Mouse (Mus musculus) MEL (cell line): Measurements from ENCODE around the gene Ntrk3.

Experiments
- BHLHE40 ChIP-seq: IDR thresholded peaks from 2 replicates; pipeline ENCODE4 v1.6.1; 2012; ENCODE audit warnings: low read depth, mild to moderate bottlenecking, inconsistent platforms, low read length, improper control_type of control experiment, borderline replicate concordance
- CHD2 ChIP-seq: IDR thresholded peaks from 2 replicates; pipeline ENCODE4 v1.6.1; 2011; ENCODE audit warnings: low read length, improper control_type of control experiment
- CTCF ChIP-seq, 3 experiments: IDR thresholded peaks in 2 of 3; conservative IDR thresholded peaks in 1 of 3; 2 replicates each; pipeline ENCODE4 v1.5.1; 2011 to 2012; ENCODE audit warnings: low read length in 3 of 3, low read depth in 2 of 3, mild to moderate bottlenecking in 2 of 3, improper control_type of control experiment in 1 of 3, inconsistent platforms in 1 of 3, mixed read lengths in 1 of 3, moderate library complexity in 1 of 3; ENCODE audit not compliant: control insufficient read depth in 1 of 3, insufficient read depth in 1 of 3, poor library complexity in 1 of 3, severe bottlenecking in 1 of 3
- E2F4 ChIP-seq: IDR thresholded peaks from 2 replicates; pipeline ENCODE4 v1.6.1; 2011; ENCODE audit warnings: low read depth, low read length, improper control_type of control experiment, borderline replicate concordance
- ETS1 ChIP-seq: IDR thresholded peaks from 2 replicates; pipeline ENCODE4 v1.6.1; 2012; ENCODE audit warnings: low read depth, mild to moderate bottlenecking, inconsistent platforms, low read length, improper control_type of control experiment, moderate library complexity
- GABPA ChIP-seq: IDR thresholded peaks from 2 replicates; pipeline ENCODE4 v1.6.1; 2012; ENCODE audit warnings: low read depth, mild to moderate bottlenecking, inconsistent platforms, low read length, improper control_type of control experiment, moderate library complexity
- GATA1 ChIP-seq: IDR thresholded peaks from 2 replicates; pipeline ENCODE4 v1.6.1; 2011; ENCODE audit warnings: low read depth, low read length, improper control_type of control experiment
- MYB ChIP-seq: IDR thresholded peaks from 2 replicates; pipeline ENCODE4 v1.6.1; 2011; ENCODE audit warnings: mild to moderate bottlenecking, low read depth, low read length, improper control_type of control experiment
- POLR2A ChIP-seq, 2 experiments: IDR thresholded peaks; 2 replicates each; pipeline ENCODE4 v1.6.1; 2011 to 2012; ENCODE audit warnings: low read length in 2 of 2, mild to moderate bottlenecking in 2 of 2, control low read depth in 1 of 2, improper control_type of control experiment in 1 of 2, low read depth in 1 of 2, moderate library complexity in 1 of 2; ENCODE audit not compliant: control insufficient read depth in 1 of 2, insufficient read depth in 1 of 2, poor library complexity in 1 of 2
- TAL1 ChIP-seq: IDR thresholded peaks from 2 replicates; pipeline ENCODE4 v1.6.1; 2012; ENCODE audit warnings: mild to moderate bottlenecking, inconsistent platforms, low read length, moderate library complexity, mixed read lengths
- TBP ChIP-seq: IDR thresholded peaks from 2 replicates; pipeline ENCODE4 v1.8.0; 2011; ENCODE audit warnings: low read depth, low read length, improper control_type of control experiment
- USF1 ChIP-seq: IDR thresholded peaks from 2 replicates; pipeline ENCODE4 v1.6.1; 2014; ENCODE audit warnings: low read depth, mild to moderate bottlenecking, inconsistent platforms, low read length, improper control_type of control experiment, moderate library complexity
- ZMIZ1 ChIP-seq: IDR thresholded peaks from 2 replicates; pipeline ENCODE4 v1.6.1; 2012; ENCODE audit warnings: low read depth, mild to moderate bottlenecking, inconsistent platforms, low read length, improper control_type of control experiment, moderate library complexity

- TF ChIP-seq POLR2A (IDR thresholded peaks at IDR 0.05; ENCODE audit: control insufficient read depth in 1 of 2, insufficient read depth in 1 of 2, low read depth in 1 of 2, low read length in 2 of 2, poor library complexity in 1 of 2), result no peak
- no peak for TF ChIP-seq CHD2
- no peak for TF ChIP-seq USF1
- no peak for TF ChIP-seq CTCF (IDR thresholded peaks at IDR 0.05 in 2 of 3, conservative IDR thresholded peaks at IDR 0.05 in 1 of 3; ENCODE audit: control insufficient read depth in 1 of 3, insufficient read depth in 1 of 3, low read depth in 2 of 3, low read length in 3 of 3, poor library complexity in 1 of 3, severe bottlenecking in 1 of 3)
- TF ChIP-seq TBP, result no peak
- no peak for TF ChIP-seq ETS1
- TF ChIP-seq GATA1, result no peak
- no peak for TF ChIP-seq E2F4
- TF ChIP-seq MYB, result no peak
- TF ChIP-seq TAL1, result no peak
- TF ChIP-seq GABPA, result no peak
- no peak for TF ChIP-seq BHLHE40
- TF ChIP-seq ZMIZ1, result no peak
Observed at GRCm38 (mm10) chr7:78400219-78400618, 337.6 kb downstream of the Ntrk3 start.
